Mouse (Mus musculus): ENCODE data around the gene Znhit2.

The Znhit2 gene

GRCm38 (mm10) chr19:6061021-6061533 is at the start of gene Znhit2:
Gene Znhit2 (plus strand): TSS chr19:6061192.
- peak; percentile 88 for DNase-seq

GRCm38 (mm10) chr19:6013691-6014090 is 47.3 kb upstream of the Znhit2 start:
- DNase-seq: peak; percentile 31

- DNase-seq: peak; percentile 41
Observed at GRCm38 (mm10) chr19:6014991-6015510, 45.9 kb upstream of the Znhit2 start.

DNA sequence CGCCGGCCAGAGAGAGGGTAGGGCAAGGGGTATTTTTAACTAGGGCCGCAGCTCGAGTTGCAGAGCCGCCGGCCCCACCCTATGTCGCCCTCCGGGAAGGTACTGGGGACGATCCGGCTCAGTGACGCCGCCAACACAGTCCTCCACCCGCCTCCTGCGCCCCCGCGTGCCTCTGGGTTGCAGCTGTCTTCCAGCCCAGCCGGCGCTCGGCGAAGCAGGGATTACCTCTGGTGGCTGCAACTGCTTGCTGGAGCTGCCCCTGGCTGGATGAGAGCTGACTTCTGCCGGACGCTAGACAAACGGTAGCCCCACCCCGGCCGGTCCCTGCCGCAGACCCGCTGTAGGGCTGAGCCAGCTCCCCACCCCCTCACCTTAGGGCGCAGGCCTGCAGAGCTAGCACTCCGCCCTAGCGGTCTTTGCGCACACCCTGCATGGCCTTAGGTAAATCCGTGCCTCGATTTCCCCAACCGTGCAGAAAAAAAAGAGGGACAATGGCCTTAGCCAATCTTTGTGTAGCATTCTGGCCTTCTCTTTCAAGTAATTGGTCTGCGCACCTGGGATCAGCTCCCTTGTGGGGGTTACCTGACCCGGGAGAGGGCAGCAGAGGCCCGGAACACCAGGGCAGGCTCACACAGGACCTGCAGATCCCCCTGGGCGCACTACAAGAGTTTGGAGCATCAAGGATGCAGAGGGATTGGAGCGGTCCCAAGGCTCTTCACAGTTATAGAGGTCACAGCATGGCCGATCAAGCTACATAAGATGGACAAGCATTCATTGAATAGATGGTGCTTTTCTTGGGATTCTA is 45.3 kb upstream of the Znhit2 start, which contains the start of gene Capn1:
Gene Capn1, minus strand, starts transcription at position 387 of the 805 bp plus-strand sequence.
- DNase-seq: peak; percentile 60

- DNase-seq: peak; percentile 28
Observed at GRCm38 (mm10) chr19:6016532-6016931, 44.5 kb upstream of the Znhit2 start.

DNA sequence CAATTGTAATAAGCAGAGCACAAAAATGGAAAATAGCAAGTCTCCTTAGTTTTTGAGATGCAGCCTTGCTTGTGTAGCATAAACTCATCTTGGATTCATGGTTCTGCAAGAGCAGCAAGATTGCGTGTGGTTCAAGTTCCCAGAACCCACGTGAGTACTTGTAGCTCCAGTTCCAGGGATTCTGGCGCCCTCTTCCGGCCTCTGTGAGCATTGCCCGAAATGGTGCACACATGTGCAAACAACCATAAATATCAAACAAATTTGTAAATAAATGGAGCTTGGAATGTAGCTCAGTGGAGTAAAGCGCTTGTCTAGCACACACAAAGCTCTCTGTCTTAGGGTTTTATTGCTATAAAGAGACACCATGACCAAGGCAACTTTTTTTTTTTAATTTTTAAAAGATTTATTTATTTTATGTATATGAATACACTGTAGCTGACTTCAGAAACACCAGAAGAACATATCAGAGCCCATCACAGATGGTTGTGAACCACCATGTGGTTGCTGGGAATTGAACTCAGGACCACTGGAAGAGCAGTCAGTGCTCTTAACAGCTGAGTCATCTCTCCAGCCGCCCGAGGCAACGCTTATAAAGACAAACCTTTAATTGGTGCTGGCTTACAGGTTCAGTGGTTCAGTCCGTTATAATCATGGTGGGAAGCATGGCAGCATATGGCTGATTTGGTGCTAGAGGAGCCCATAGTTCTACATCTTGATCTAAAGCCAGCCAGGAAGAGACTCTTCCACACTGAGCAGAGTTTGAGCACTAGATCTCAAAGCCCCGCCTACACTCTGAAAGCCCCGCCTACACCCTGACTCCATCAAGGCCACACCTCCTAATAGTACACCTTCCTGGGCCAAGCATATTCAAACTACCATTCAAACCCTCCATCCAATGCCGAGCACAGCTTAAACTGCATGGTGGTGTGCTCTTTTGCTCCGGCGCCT is 42.6 kb upstream of the Znhit2 start:
- peak; percentile 93 for DNase-seq

GRCm38 (mm10) chr19:6020276-6020675 is 40.7 kb upstream of the Znhit2 start:
- no peak for DNase-seq

GRCm38 (mm10) chr19:6023059-6023458 is 37.9 kb upstream of the Znhit2 start:
- no peak for DNase-seq

DNA sequence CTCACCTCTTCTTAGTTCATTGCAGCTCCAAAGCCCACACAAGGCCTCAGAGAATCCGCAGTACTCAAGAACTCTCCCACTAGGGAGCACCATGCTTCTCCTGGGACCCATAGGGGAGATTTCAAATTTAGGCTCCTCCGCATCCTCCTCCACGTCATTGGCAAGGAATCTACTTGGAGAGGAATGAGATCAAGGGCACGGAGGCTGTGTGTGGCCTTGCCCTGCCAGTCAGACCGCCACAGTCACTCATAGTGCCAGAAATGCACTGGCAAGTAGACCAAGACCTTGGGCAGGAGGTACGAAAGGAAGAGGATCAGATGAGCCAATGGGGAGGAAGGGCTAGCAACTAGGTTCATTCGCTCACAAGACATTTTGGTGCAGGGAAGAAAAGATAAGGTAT is 37.1 kb upstream of the Znhit2 start:
- DNase-seq: no peak

DNA sequence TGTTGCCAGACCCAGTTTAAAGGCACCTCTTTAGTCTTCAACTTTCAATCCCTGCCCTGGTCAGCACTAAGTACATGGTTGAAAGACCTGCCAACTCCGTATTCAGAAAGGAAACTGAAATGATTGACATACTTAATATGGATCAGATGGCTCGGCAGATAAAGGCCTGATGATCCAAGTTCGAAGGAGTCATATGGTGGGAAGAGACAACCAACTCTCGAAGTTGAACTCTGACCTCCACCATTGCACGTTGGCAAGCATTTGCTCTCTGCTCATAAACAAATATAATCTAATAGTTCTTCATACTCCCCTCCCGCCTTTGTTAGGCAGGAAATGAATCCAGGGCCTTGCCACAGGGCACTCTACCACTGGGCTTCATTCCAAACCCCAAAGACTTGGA is 32.0 kb upstream of the Znhit2 start:
- DNase-seq: no peak

DNA sequence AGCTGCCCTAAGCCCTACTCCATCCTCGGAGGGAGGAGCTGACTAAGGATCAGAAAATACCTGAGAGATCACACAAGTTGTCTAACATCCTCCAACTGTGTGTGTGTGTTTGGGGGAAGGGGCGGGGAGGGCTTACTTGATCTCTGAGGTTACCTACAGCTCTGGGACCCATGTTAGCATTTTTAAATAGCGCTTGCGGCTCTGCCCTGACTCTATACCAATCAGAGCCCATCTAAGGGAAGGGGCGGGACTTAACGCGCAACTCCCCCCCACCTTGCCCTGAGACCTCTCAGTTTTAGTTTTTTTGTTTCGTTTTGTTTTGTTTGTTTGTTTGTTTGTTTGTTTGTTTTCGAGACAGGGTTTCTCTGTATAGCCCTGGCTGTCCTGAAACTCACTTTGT is 31.6 kb upstream of the Znhit2 start:
- no peak for DNase-seq

DNA sequence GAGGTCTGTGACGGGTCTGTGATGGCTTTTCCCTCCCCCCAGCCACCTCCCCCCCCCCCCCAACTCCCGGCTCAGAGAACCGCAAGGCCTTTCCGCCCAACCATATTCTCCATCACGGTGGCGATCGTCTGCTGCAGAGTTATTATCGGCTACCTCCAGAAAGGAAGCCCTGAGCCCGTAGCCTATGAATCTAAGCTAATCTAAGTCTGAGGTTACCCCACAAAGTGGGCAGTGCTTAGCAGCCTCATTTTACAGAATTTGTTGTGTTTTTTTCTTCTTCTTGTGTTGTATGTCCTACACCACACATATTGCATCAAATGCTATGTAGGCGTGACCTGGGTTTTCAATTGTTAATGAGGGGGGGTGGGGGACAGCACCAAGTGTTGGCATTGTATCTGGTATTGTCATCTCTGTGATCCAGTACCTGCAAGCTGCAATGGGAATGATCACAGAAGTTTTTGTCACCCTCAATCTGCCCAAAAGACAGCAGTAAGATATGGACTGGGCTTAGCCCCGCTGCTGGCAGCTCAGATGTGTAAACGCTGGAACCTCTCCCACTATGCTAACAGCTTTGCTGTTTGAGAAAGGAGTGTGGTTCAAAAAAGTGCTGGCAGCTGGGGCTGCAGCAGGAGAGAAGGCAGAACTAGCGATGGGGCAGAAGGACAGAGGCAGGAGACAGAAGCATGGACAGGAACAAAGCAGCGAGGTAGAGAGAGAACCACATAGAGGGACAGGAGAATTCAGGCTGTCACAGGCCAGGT is 30.3 kb upstream of the Znhit2 start:
- DNase-seq: no peak

- DNase-seq: no peak
Observed at GRCm38 (mm10) chr19:6035966-6036585, 24.9 kb upstream of the Znhit2 start.

- DNase-seq: no peak
Observed at GRCm38 (mm10) chr19:6037695-6038094, 23.3 kb upstream of the Znhit2 start.

- DNase-seq: no peak
Observed at GRCm38 (mm10) chr19:6038326-6038725, 22.7 kb upstream of the Znhit2 start.

- DNase-seq: no peak
Observed at GRCm38 (mm10) chr19:6040002-6040401, 21.0 kb upstream of the Znhit2 start.

DNA sequence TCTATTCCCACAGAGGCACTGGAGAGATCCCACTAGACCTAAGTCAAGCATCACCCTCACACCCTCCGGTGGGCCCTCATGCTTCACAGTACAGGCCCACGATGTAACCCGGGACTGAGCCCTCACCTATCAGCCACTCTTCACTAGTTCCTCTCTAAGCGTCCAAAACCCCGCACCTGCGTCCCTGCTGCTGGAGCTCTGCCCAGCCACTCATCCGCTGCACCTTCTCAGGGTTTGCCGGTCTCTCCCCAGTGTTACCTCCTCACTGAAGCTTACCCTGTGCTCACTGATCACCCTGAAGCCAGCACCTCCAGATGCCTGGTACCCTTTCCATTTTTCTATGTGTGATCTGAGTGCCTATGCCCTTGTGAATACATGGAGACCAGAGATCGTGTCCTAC is 18.7 kb upstream of the Znhit2 start:
- peak; percentile 29 for DNase-seq

DNA sequence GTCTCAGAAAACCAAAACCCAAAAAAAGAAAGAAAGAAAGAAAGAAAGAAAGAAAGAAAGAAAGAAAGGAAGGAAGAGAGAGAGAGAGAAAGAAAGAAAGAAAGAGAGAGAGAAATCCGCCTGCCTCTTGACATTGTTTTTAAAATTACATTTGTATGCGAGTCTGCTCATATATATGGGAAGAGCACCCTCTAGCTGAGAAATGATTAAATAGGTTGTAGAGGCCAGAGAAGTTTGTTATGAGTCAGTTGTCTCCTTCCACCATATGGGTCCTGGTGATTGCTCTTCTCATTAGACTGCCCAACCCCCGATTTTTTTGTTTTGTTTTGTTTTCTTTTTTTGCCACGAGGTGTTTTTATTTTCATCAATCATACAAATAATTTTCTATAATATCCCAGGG is 16.9 kb upstream of the Znhit2 start:
- peak; percentile 43 for DNase-seq

GRCm38 (mm10) chr19:6045366-6046293 is 15.4 kb upstream of the Znhit2 start:
- peak; percentile 46 for DNase-seq

DNA sequence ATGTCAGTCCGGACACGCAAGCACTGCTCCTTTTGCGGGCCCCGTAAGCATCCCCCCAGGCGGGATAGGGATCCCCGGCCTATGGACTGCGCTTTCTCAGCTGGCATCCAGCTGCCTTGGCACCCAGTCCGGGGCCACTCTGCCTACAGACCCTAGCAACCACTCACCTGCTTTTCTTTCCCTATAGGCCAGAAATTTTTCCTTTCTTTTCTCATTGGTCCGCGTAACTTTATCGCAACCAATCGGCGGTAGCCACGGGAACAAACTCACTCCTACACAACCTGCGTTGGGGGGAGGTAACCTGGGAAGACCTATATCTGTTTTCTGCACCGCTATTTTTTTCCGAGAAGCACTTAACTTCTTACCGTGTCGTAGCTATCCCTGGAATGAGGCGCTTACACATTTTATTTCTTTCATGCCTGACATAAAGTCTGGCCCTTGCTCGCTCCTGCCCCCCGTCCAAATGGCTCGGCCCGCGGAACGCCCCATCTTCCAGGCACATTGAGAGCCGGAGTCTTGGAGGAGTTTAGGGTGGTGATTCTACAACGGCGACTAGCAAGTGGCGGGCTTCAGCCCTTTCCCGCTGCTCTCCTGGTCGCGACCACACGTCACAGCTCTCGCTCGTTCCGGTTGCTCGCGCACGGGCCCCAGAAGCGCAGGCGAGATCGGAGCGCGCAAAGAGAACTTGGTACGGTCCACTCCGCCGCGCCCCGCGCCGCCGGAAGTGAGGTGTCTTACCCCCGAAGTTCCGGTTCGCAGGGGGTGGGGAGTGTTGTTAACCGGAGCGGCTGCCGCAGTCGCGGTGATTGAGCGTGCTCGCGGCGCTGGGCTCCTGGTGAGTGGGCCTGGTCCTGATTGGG is 14.5 kb upstream of the Znhit2 start, which contains the start of gene Syvn1:
Gene Syvn1, plus strand, starts transcription at position 283 of the 860 bp plus-strand sequence.
- DNase-seq: peak; percentile 95
